Mouse (Mus musculus) mouse embryonic stem cell (cell line): ENCODE measurements around the gene Fgb.

Experiments used
- in situ Hi-C, 2 experiments: fragments of 300-500 bp; cut with MboI; formaldehyde crosslinking; loops; 1 replicate in 1 of 2; 3 replicates in 1 of 2; pipeline ENCODE4 v1.14.3; 2019 to 2020; ENCODE audit warnings: low sequenced_read_pairs in 2 of 2, low pct_unique_long_range_greater_than_20kb in 1 of 2, mixed read lengths in 1 of 2; ENCODE audit not compliant: unreplicated experiment in 1 of 2

Gene Fgb

DNA sequence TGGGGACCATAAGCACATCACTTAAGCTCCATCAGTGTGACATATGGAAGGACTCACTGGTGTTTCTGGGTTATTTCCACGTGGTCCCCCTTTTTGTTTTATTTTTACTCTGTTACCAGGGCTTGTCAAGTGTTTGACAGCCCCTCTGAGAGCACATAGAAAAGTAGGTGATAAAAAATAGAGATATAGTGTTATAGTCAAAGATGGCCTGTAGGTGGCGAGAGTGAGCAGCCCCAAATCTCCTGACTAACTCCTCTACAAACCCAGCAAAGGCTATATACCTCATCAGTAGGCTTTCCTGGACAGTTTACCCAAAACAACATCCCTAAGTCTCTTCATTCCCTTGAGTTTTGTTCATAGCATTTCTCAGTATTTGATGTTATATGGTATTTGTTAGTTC, 47.5 kb downstream of the Fgb start:
- in situ Hi-C loops, result loop anchor here (5.0 to 25.0 kb wide), 2 partner anchors 50 to 260 kb away; no protein-coding TSS in a partner anchor

DNA sequence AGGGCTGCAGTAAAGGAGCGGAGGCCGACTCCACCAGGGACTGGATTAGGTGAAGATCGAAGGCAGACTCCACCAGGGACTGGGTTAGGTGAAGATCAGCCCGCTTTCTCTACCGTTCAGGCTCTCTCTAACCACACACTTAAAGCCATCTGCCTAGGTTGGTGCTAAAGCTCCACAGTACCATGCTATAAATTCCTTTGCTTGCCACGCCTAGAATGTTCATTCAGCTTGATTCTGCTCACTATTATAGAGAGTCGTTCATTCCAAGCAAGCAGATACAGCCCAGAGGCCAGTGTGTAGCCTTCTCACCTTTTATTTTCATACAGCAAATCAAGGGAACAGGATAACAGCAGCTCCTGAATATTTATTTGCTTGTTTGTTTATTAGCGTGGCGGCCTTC, 49.7 kb downstream of the Fgb start:
- in situ Hi-C loops, result loop anchor here (5.0 to 25.0 kb wide), 2 partner anchors 52 to 262 kb away; no protein-coding TSS in a partner anchor

DNA sequence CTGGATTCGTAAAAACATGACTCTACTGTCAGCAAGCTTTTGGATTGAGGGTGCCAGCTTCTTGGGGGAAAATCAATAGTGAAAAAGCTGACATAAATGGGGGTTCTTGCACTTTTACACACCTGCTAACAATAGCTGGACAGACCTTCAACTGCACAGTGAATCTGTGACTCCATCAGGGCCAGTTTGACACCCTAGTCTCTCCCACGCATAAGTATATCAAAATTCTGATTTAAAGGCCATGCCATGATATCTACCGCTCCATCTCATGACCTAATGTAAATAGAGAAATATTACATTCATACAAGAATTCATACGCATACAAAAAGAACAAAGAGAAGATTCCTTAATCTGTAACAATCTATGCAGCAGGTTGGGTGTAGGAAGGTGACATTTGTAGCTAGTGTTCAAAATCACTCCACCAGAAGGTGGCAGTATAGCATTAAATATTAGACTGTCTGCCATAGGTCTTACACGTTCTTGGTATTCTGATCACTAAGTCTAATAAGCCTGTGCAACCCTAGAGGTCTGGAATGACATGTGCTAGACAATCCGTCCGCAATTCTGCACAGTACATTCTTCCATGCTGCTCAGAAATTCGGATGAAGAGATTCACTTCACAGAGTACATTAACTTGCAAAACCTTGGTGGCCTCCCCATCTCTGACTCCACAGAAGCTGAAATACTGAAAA, 50.7 kb downstream of the Fgb start:
- in situ Hi-C loops, result no loop called here

DNA sequence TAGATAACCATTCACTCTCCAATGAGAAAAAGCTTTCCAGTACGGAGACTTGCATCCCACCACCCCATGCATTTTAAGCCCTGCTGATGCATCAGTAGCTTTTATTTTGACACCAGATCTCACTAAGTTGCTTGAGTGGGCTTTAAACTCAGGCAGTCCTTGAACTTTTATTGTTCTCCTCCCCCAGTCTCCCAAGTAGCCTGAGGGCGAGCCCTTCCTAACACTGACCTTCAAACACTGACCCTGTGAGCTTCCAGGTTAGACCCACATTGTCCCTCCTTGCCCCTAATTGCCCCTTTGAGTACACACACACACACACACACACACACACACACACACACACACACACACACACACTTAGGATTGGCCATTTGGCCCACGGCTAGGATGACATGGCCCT, 53.0 kb downstream of the Fgb start:
- in situ Hi-C loops, result no loop called here

DNA sequence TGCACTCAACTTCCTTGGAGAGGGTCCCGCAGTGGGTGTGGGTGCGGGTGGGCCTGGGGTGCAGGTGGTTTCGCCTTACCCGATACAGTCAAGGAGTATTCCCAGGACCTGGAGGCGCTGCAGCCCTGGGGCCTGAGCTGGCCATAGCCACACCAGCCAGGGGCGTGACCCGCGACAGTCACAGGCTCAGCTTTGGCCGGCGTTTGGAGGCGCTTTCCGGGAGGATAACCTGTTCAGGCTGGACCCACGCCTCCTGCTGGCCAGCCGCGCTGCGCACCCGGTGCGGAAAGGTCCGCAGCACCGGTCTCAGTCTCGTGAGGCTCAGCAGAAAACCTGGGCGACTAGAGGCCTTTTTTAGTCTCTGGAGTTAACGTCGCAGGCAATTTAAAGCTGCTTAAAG, 54.3 kb downstream of the Fgb start:
- in situ Hi-C loops, result no loop called here

DNA sequence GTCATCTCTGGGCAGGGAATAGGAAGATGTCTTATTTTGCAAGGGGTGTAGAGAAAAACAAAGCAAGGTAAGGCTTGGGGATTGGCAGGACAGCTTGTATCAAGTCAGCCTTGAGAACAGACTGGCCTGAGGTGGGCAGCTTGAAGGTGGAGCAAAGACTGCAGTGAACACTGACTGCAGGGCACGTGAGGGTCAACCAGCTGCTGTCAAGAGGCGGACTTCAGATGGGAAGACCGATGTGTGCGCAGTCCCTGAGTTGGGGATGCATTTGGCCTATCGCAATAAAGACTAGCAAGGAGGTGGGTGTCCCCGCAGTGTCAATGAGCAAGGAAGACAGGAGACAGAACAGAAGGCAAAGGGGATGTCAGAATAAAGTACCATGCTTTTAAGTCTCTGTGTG, 56.7 kb downstream of the Fgb start:
- in situ Hi-C loops, result no loop called here

DNA sequence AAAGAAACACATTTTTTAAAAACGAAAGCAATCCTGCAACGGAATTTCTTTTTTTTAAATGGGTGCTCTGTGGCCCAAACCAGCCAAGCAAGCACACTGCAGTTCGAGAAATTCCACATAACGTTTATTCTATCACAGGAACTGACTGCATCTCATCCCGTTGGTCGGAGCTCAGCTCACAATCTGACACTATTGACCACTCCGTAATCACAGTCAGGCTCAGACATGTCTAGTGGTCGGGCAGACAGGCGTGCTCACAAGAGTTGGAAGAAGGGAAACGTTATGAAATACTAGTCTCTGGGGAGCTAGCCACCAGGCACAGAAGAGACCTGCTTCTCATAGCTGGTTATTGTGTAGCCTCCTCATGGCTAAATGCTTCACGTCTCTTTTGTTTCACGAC, 57.7 kb downstream of the Fgb start:
- in situ Hi-C loops, result no loop called here
